Mouse (Mus musculus) erythroblast, embryonic 14.5 days (primary cell): ENCODE results near the gene Efr3b. TPM values are rescaled to one million over a fixed set of nuclear protein-coding genes. Genes with fewer than 3 reads are reported as not detected.

Experiments
- H3K27me3 ChIP-seq: 2 replicates; pipeline ENCODE4 v1.6.1; 2012; ENCODE audit warnings: inconsistent platforms; ENCODE audit not compliant: control insufficient read depth
- H3K36me3 ChIP-seq: 2 replicates; pipeline ENCODE4 v1.6.1; 2012; ENCODE audit warnings: mild to moderate bottlenecking, inconsistent platforms; ENCODE audit not compliant: control insufficient read depth
- H3K4me1 ChIP-seq: 2 replicates; pipeline ENCODE4 v1.6.1; 2012; ENCODE audit warnings: inconsistent platforms; ENCODE audit not compliant: control insufficient read depth
- H3K4me3 ChIP-seq: replicated peaks from 2 replicates; pipeline ENCODE3; 2012; ENCODE audit warnings: moderate library complexity, mild to moderate bottlenecking, inconsistent platforms
- H3K9me3 ChIP-seq: 2 replicates; pipeline ENCODE4 v1.6.1; 2012; ENCODE audit warnings: low read length, inconsistent platforms, mixed read lengths; ENCODE audit not compliant: control insufficient read depth
- GATA1 ChIP-seq: IDR thresholded peaks from 2 replicates; pipeline ENCODE4 v1.6.1; 2012; ENCODE audit warnings: low read length, inconsistent platforms, mixed read lengths
- TAL1 ChIP-seq: IDR thresholded peaks from 3 replicates; pipeline ENCODE4 v1.6.1; 2012; ENCODE audit warnings: low read length, inconsistent platforms, mixed read lengths
- polyA plus RNA-seq: library from polyadenylated mRNA; stranded (reverse); fragments of >175 nt; gene quantifications from 2 replicates; pipeline ENCODE4 v1.2.3, GENCODE M21; 2012

Efr3b gene
- polyA plus RNA-seq, 1 experiment: not detected

GRCm38 (mm10) chr12:4066681-4067459, 28.2 kb upstream of the Efr3b start:
- Histone ChIP-seq H3K9me3 (no peaks in the 10 kb centered on the region), H3K36me3 (no peaks in the 10 kb centered on the region), H3K27me3 (peaks cover 3% of the 10 kb centered on the region), H3K4me3 (no peak overlapping the region), H3K4me1 (peaks cover 25% of the 10 kb centered on the region)
- TF ChIP-seq TAL1 (no peak), GATA1 (no peak)

- Histone ChIP-seq H3K4me3 (no peak overlapping the region), H3K36me3 (no peaks in the 10 kb centered on the region), H3K9me3 (no peaks in the 10 kb centered on the region), H3K4me1 (peaks cover 25% of the 10 kb centered on the region), H3K27me3 (peaks cover 3% of the 10 kb centered on the region)
- TF ChIP-seq TAL1: no peak
- no peak for TF ChIP-seq GATA1
Observed at GRCm38 (mm10) chr12:4065944-4066343, 27.2 kb upstream of the Efr3b start.

GRCm38 (mm10) chr12:4065498-4065897, 26.8 kb upstream of the Efr3b start:
- no peaks in the 10 kb centered on the region for H3K36me3 ChIP-seq
- peaks cover 25% of the 10 kb centered on the region for H3K4me1 ChIP-seq
- no peak for TF ChIP-seq TAL1
- no peak for TF ChIP-seq GATA1
- H3K4me3 ChIP-seq: no peak overlapping the region
- peaks cover 3% of the 10 kb centered on the region for H3K27me3 ChIP-seq
- H3K9me3 ChIP-seq: no peaks in the 10 kb centered on the region

- Histone ChIP-seq H3K27me3 (peaks cover 5% of the 10 kb centered on the region; the same call in 1 of the 2 replicates), H3K4me3 (no peak overlapping the region), H3K9me3 (no peaks in the 10 kb centered on the region), H3K4me1 (peaks cover 6% of the 10 kb centered on the region), H3K36me3 (no peaks in the 10 kb centered on the region)
- TF ChIP-seq TAL1 (no peak), GATA1 (no peak)
Observed at GRCm38 (mm10) chr12:4059683-4060082, 21.0 kb upstream of the Efr3b start.

GRCm38 (mm10) chr12:4058321-4058720, 19.6 kb upstream of the Efr3b start:
- Histone ChIP-seq H3K4me1 (peaks cover 3% of the 10 kb centered on the region), H3K36me3 (no peaks in the 10 kb centered on the region), H3K9me3 (no peaks in the 10 kb centered on the region), H3K4me3 (no peak overlapping the region), H3K27me3 (peaks cover 5% of the 10 kb centered on the region; the same call in 1 of the 2 replicates)
- TF ChIP-seq TAL1: no peak
- TF ChIP-seq GATA1: no peak

GRCm38 (mm10) chr12:4054845-4055244, 16.1 kb upstream of the Efr3b start:
- Histone ChIP-seq H3K27me3 (peaks cover 5% of the 10 kb centered on the region; the same call in 1 of the 2 replicates), H3K36me3 (no peaks in the 10 kb centered on the region), H3K9me3 (no peaks in the 10 kb centered on the region), H3K4me1 (no peaks in the 10 kb centered on the region), H3K4me3 (no peak overlapping the region)
- TF ChIP-seq TAL1 (no peak), GATA1 (no peak)

GRCm38 (mm10) chr12:4053643-4054042, 14.9 kb upstream of the Efr3b start:
- TF ChIP-seq TAL1 (no peak), GATA1 (no peak)
- no peaks in the 10 kb centered on the region for H3K4me1 ChIP-seq
- H3K36me3 ChIP-seq: no peaks in the 10 kb centered on the region
- no peak overlapping the region for H3K4me3 ChIP-seq
- H3K9me3 ChIP-seq: no peaks in the 10 kb centered on the region
- peaks cover 5% of the 10 kb centered on the region; the same call in 1 of the 2 replicates for H3K27me3 ChIP-seq

- no peak overlapping the region for H3K4me3 ChIP-seq
- H3K27me3 ChIP-seq: peaks cover 5% of the 10 kb centered on the region; the same call in 1 of the 2 replicates
- TF ChIP-seq TAL1 (no peak), GATA1 (no peak)
Observed at GRCm38 (mm10) chr12:4050861-4051425, 12.2 kb upstream of the Efr3b start.

GRCm38 (mm10) chr12:4048031-4048430, 9.3 kb upstream of the Efr3b start:
- H3K4me3 ChIP-seq: no peak overlapping the region
- no peaks in the 10 kb centered on the region for H3K36me3 ChIP-seq
- H3K27me3 ChIP-seq: no peaks in the 10 kb centered on the region
- H3K4me1 ChIP-seq: no peaks in the 10 kb centered on the region
- H3K9me3 ChIP-seq: no peaks in the 10 kb centered on the region
- TF ChIP-seq TAL1: no peak
- no peak for TF ChIP-seq GATA1

More at GRCm38 (mm10) chr12:4050861-4051425, 12.2 kb upstream of the Efr3b start:
- Histone ChIP-seq H3K36me3 (no peaks in the 10 kb centered on the region), H3K9me3 (no peaks in the 10 kb centered on the region), H3K4me1 (no peaks in the 10 kb centered on the region)
